Mouse (Mus musculus) liver, embryonic 14.5 days (tissue): ENCODE data around the gene Gm13124. TPM values are rescaled to one million over a fixed set of nuclear protein-coding genes. Genes with fewer than 3 reads are reported as not detected.

Experiments used
- ATAC-seq: fragments of 200-750 bp; cut with Nextera tagmentation; 2 replicates; pipeline ENCODE4 v1.8.0; 2017; ENCODE audit warnings: moderate number of reproducible peaks, mild to moderate bottlenecking, moderate library complexity; ENCODE audit not compliant: insufficient read depth
- DNase-seq, 3 experiments: peaks; one replicate each; pipeline ENCODE4 v3.0.0-alpha.2; 2012 to 2013; ENCODE audit warnings: low read depth in 3 of 3, low spot score in 3 of 3
- H3K27ac ChIP-seq: fragments of 300-500 bp; sonication (generic); 2 replicates; pipeline ENCODE4 v1.5.1; 2014; ENCODE audit warnings: moderate library complexity, mild to moderate bottlenecking, control low read depth, inconsistent platforms
- H3K27me3 ChIP-seq: fragments of 300-500 bp; sonication (generic); 2 replicates; pipeline ENCODE4 v1.6.1; 2014; ENCODE audit warnings: mild to moderate bottlenecking, low read length, moderate library complexity; ENCODE audit not compliant: control insufficient read depth, insufficient read depth
- H3K36me3 ChIP-seq: fragments of 300-500 bp; sonication (generic); replicated peaks from 2 replicates; pipeline ENCODE4 v1.6.1; 2014; ENCODE audit warnings: low read depth; ENCODE audit not compliant: control insufficient read depth, insufficient read depth
- H3K4me1 ChIP-seq, 2 experiments: fragments of 200-500 bp in 1 of 2; fragments of 300-500 bp in 1 of 2; sonication (generic) in 1 of 2; replicated peaks; 2 replicates each; pipeline ENCODE4 v1.6.1; 2012 to 2014; ENCODE audit warnings: antibody characterized with exemption in 1 of 2, inconsistent platforms in 1 of 2, low read length in 1 of 2; ENCODE audit not compliant: control insufficient read depth in 2 of 2, insufficient read depth in 2 of 2
- H3K4me2 ChIP-seq: fragments of 300-500 bp; sonication (generic); 2 replicates; pipeline ENCODE4 v1.6.1; 2014; ENCODE audit warnings: low read depth, mild to moderate bottlenecking, control low read depth, moderate library complexity
- H3K4me3 ChIP-seq, 2 experiments: fragments of 200-500 bp in 1 of 2; fragments of 300-500 bp in 1 of 2; sonication (generic) in 1 of 2; 2 replicates each; pipeline ENCODE4 v1.5.1; 2012 to 2014; ENCODE audit warnings: low read depth in 2 of 2, low read length in 2 of 2, mild to moderate bottlenecking in 2 of 2, control low read depth in 1 of 2, inconsistent platforms in 1 of 2, moderate library complexity in 1 of 2; ENCODE audit not compliant: insufficient read depth in 1 of 2
- H3K9ac ChIP-seq: fragments of 300-500 bp; sonication (generic); replicated peaks from 2 replicates; pipeline ENCODE4 v1.6.1; 2014; ENCODE audit warnings: mild to moderate bottlenecking, control low read depth, moderate library complexity
- H3K9me3 ChIP-seq: fragments of 300-500 bp; sonication (generic); 2 replicates; pipeline ENCODE4 v1.6.1; 2016; ENCODE audit warnings: low read length, mixed read lengths; ENCODE audit not compliant: control insufficient read depth
- CTCF ChIP-seq: IDR thresholded peaks from 2 replicates; pipeline ENCODE4 v1.5.1; 2016; ENCODE audit warnings: antibody characterized with exemption, low read depth, control low read depth
- EP300 ChIP-seq: IDR thresholded peaks from 2 replicates; pipeline ENCODE4 v1.6.1; 2016; ENCODE audit warnings: antibody characterized with exemption, low read depth
- WGBS: fragments of 180-500 bp; shearing (Covaris S2); extraction: QIAGEN DNeasy Blood & Tissue Kit; methylation state at CpG from one replicate; pipeline ENCODE4 v1.1.7; 2014; ENCODE audit not compliant: insufficient replicate concordance; 5-methylcytosine and 5-hydroxymethylcytosine counted together
- polyA plus RNA-seq, 2 experiments: library from polyadenylated mRNA; depleted of rRNA in 1 of 2; stranded (reverse) in 1 of 2; unstranded in 1 of 2; fragments of >200 nt; fragmentation: Nextera tagmentation in 1 of 2; extraction: Ambion mirVana in 1 of 2; gene quantifications; 2 replicates each; pipeline versions ENCODE4 v1.2.1 to v1.2.3; 2012 to 2014

Gene Gm13124
- polyA plus RNA-seq, 2 experiments = not detected

DNA sequence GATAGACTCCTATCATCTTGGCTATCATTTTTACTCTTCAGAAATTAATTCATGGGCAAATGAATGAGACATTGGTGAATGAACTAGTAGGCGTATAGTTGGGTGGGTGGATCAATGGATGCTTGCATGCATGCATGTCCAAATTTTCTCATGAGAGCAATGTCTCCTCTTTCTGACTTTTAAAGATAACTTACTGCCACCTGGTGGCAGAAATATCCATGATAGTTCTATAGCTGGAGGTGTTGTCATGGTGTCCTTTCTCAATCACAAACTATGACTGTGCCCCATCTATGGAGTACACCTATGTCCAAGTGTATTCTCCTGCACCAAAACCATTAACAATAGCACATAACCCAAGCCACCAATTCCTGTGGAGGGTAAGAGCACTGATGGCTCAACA, 58.4 kb downstream of the Gm13124 start:
- H3K4me1 ChIP-seq = no peaks in the 10 kb centered on the region
- no peaks in the 10 kb centered on the region for H3K27me3 ChIP-seq
- ATAC-seq (no peak), DNase-seq (no peak)
- H3K4me3 ChIP-seq = no peak overlapping the region
- no peak overlapping the region for H3K9ac ChIP-seq
- TF ChIP-seq CTCF (no peak), EP300 (no peak)
- H3K36me3 ChIP-seq = no peaks in the 10 kb centered on the region
- no peaks in the 10 kb centered on the region for H3K9me3 ChIP-seq
- no peak overlapping the region for H3K27ac ChIP-seq
- H3K4me2 ChIP-seq = no peak overlapping the region
- WGBS = 41% methylated on average over 1 of the region's 1 CpGs

Other genes starting within 250 kb of the Gm13124 start
- gene Gm13128, start 234.9 kb downstream of the Gm13124 start, polyA plus RNA-seq (2012; rRNA removed) = not detected in 2 replicates
- gene Gm13128, start 234.9 kb downstream of the Gm13124 start, polyA plus RNA-seq (2014; fragmentation: Nextera tagmentation; extraction: Ambion mirVana) = not detected in 2 replicates
- not detected in 2 replicates for gene Gm13119, start 207.2 kb downstream of the Gm13124 start, polyA plus RNA-seq (2012; rRNA removed)
- not detected in 2 replicates for gene Gm13119, start 207.2 kb downstream of the Gm13124 start, polyA plus RNA-seq (2014; fragmentation: Nextera tagmentation; extraction: Ambion mirVana)
- not detected in 2 replicates for gene Pramef20, start 187.2 kb downstream of the Gm13124 start, polyA plus RNA-seq (2012; rRNA removed)
- gene Pramef20, start 187.2 kb downstream of the Gm13124 start, polyA plus RNA-seq (2014; fragmentation: Nextera tagmentation; extraction: Ambion mirVana) = not detected in 2 replicates
- gene Pramef12, start 156.7 kb downstream of the Gm13124 start, polyA plus RNA-seq (2012; rRNA removed) = not detected in 2 replicates
- not detected in 2 replicates for gene Pramef12, start 156.7 kb downstream of the Gm13124 start, polyA plus RNA-seq (2014; fragmentation: Nextera tagmentation; extraction: Ambion mirVana)
- not detected in 2 replicates for gene 1700012P22Rik, start 126.4 kb downstream of the Gm13124 start, polyA plus RNA-seq (2012; rRNA removed)
- not detected in 2 replicates for gene 1700012P22Rik, start 126.4 kb downstream of the Gm13124 start, polyA plus RNA-seq (2014; fragmentation: Nextera tagmentation; extraction: Ambion mirVana)
- not detected in 2 replicates for gene Gm9944, start 111.8 kb downstream of the Gm13124 start, polyA plus RNA-seq (2012; rRNA removed)
- not detected in 2 replicates for gene Gm9944, start 111.8 kb downstream of the Gm13124 start, polyA plus RNA-seq (2014; fragmentation: Nextera tagmentation; extraction: Ambion mirVana)
- not detected in 2 replicates for gene Aadacl3, start 101.4 kb downstream of the Gm13124 start, polyA plus RNA-seq (2012; rRNA removed)
- not detected in 2 replicates for gene Aadacl3, start 101.4 kb downstream of the Gm13124 start, polyA plus RNA-seq (2014; fragmentation: Nextera tagmentation; extraction: Ambion mirVana)
- not detected in 2 replicates for gene 9430007A20Rik, start 45.3 kb downstream of the Gm13124 start, polyA plus RNA-seq (2012; rRNA removed)
- not detected in 2 replicates for gene 9430007A20Rik, start 45.3 kb downstream of the Gm13124 start, polyA plus RNA-seq (2014; fragmentation: Nextera tagmentation; extraction: Ambion mirVana)
- gene Aadacl4, start 48.6 kb upstream of the Gm13124 start, polyA plus RNA-seq (2012; rRNA removed) = not detected in 2 replicates
- gene Aadacl4, start 48.6 kb upstream of the Gm13124 start, polyA plus RNA-seq (2014; fragmentation: Nextera tagmentation; extraction: Ambion mirVana) = not detected in 2 replicates
- gene Gm436, start 121.2 kb upstream of the Gm13124 start, polyA plus RNA-seq (2012; rRNA removed) = not detected in 2 replicates
- not detected in 2 replicates for gene Gm436, start 121.2 kb upstream of the Gm13124 start, polyA plus RNA-seq (2014; fragmentation: Nextera tagmentation; extraction: Ambion mirVana)
- not detected in 2 replicates for gene Gm13178, start 156.3 kb upstream of the Gm13124 start, polyA plus RNA-seq (2012; rRNA removed)
- gene Gm13178, start 156.3 kb upstream of the Gm13124 start, polyA plus RNA-seq (2014; fragmentation: Nextera tagmentation; extraction: Ambion mirVana) = not detected in 2 replicates
- gene Gm438, start 221.4 kb upstream of the Gm13124 start, polyA plus RNA-seq (2012; rRNA removed) = not detected in 2 replicates
- gene Gm438, start 221.4 kb upstream of the Gm13124 start, polyA plus RNA-seq (2014; fragmentation: Nextera tagmentation; extraction: Ambion mirVana) = not detected in 2 replicates